Mouse (Mus musculus): ENCODE measurements around the gene Map3k5. TPM values are rescaled to one million over a fixed set of nuclear protein-coding genes. Genes with fewer than 3 reads are reported as not detected.

Map3k5 gene
- polyA plus RNA-seq, 1 experiment from 2014 or later: 1.3 TPM

- H3K27ac ChIP-seq: no peak overlapping the region
- H3K9ac ChIP-seq: no peak overlapping the region
- H3K4me3 ChIP-seq: no peak overlapping the region
- WGBS (ENCODE audit: insufficient replicate concordance): 87% methylated on average over 2 of the region's 2 CpGs
- no peaks in the 10 kb centered on the region for H3K27me3 ChIP-seq (replicated peaks)
- H3K4me1 ChIP-seq: 0 out of 2 replicates have a peak, but pooled peaks cover 3% of the 10 kb centered on the region
- no peaks in the 10 kb centered on the region for H3K36me3 ChIP-seq
- no peak overlapping the region for H3K4me2 ChIP-seq
- no peak for ATAC-seq
- H3K9me3 ChIP-seq (replicated peaks): no peaks in the 10 kb centered on the region
Measured at GRCm38 (mm10) chr10:20044051-20044450, 109.8 kb downstream of the Map3k5 start.

- Histone ChIP-seq H3K9me3 (replicated peaks) (no peaks in the 10 kb centered on the region), H3K36me3 (no peaks in the 10 kb centered on the region), H3K4me2 (no peak overlapping the region), H3K27ac (no peak overlapping the region), H3K9ac (no peak overlapping the region), H3K4me1 (no peaks in the 10 kb centered on the region), H3K27me3 (replicated peaks) (no peaks in the 10 kb centered on the region), H3K4me3 (no peak overlapping the region)
- no peak for ATAC-seq
- WGBS (ENCODE audit: insufficient replicate concordance): 74% methylated on average over 4 of the region's 4 CpGs
Measured at GRCm38 (mm10) chr10:20045733-20046495, 111.6 kb downstream of the Map3k5 start.

- WGBS (ENCODE audit: insufficient replicate concordance): 76% methylated on average over 14 of the region's 14 CpGs
- Histone ChIP-seq H3K4me3 (no peak overlapping the region), H3K4me1 (no peaks in the 10 kb centered on the region; the same call in 1 of the 2 replicates), H3K36me3 (no peaks in the 10 kb centered on the region; the same call in 1 of the 2 replicates), H3K4me2 (no peak overlapping the region), H3K27ac (no peak overlapping the region), H3K9me3 (replicated peaks) (no peaks in the 10 kb centered on the region), H3K27me3 (replicated peaks) (no peaks in the 10 kb centered on the region), H3K9ac (no peak overlapping the region)
- no peak for ATAC-seq
Measured at GRCm38 (mm10) chr10:20056859-20057644, 122.8 kb downstream of the Map3k5 start.

GRCm38 (mm10) chr10:20058031-20058430 lies 123.8 kb downstream of the Map3k5 start:
- no peak for ATAC-seq
- Histone ChIP-seq H3K4me3 (no peak overlapping the region), H3K9ac (no peak overlapping the region), H3K27ac (no peak overlapping the region), H3K4me2 (no peak overlapping the region), H3K36me3 (no peaks in the 10 kb centered on the region; the same call in 1 of the 2 replicates), H3K4me1 (no peaks in the 10 kb centered on the region; the same call in 1 of the 2 replicates), H3K9me3 (replicated peaks) (no peaks in the 10 kb centered on the region), H3K27me3 (replicated peaks) (no peaks in the 10 kb centered on the region)
- WGBS (ENCODE audit: insufficient replicate concordance): 67% methylated on average over 10 of the region's 10 CpGs

GRCm38 (mm10) chr10:20058841-20059240 lies 124.6 kb downstream of the Map3k5 start:
- no peaks in the 10 kb centered on the region for H3K27me3 ChIP-seq (replicated peaks)
- no peak overlapping the region for H3K27ac ChIP-seq
- H3K4me1 ChIP-seq: no peaks in the 10 kb centered on the region; the same call in 1 of the 2 replicates
- H3K4me2 ChIP-seq: no peak overlapping the region
- H3K9me3 ChIP-seq (replicated peaks): no peaks in the 10 kb centered on the region
- H3K36me3 ChIP-seq: no peaks in the 10 kb centered on the region; the same call in 1 of the 2 replicates
- 32% methylated on average over 10 of the region's 10 CpGs for WGBS (ENCODE audit: insufficient replicate concordance)
- ATAC-seq: no peak
- H3K9ac ChIP-seq: no peak overlapping the region
- H3K4me3 ChIP-seq: no peak overlapping the region

GRCm38 (mm10) chr10:20060320-20060970 lies 126.2 kb downstream of the Map3k5 start:
- no peaks in the 10 kb centered on the region for H3K9me3 ChIP-seq (replicated peaks)
- no peak overlapping the region for H3K27ac ChIP-seq
- WGBS (ENCODE audit: insufficient replicate concordance): 71% methylated on average over 15 of the region's 15 CpGs
- H3K9ac ChIP-seq: no peak overlapping the region
- H3K27me3 ChIP-seq (replicated peaks): no peaks in the 10 kb centered on the region
- no peaks in the 10 kb centered on the region; the same call in 1 of the 2 replicates for H3K4me1 ChIP-seq
- ATAC-seq: no peak
- H3K36me3 ChIP-seq: no peaks in the 10 kb centered on the region; the same call in 1 of the 2 replicates
- no peak overlapping the region for H3K4me3 ChIP-seq
- H3K4me2 ChIP-seq: no peak overlapping the region

- WGBS (ENCODE audit: insufficient replicate concordance): 68% methylated on average over 9 of the region's 9 CpGs
- no peaks in the 10 kb centered on the region for H3K36me3 ChIP-seq
- no peak overlapping the region for H3K27ac ChIP-seq
- no peaks in the 10 kb centered on the region for H3K4me1 ChIP-seq
- no peaks in the 10 kb centered on the region for H3K9me3 ChIP-seq (replicated peaks)
- no peak overlapping the region for H3K4me2 ChIP-seq
- H3K9ac ChIP-seq: no peak overlapping the region
- no peak for ATAC-seq
- no peaks in the 10 kb centered on the region for H3K27me3 ChIP-seq (replicated peaks)
- H3K4me3 ChIP-seq: no peak overlapping the region
Measured at GRCm38 (mm10) chr10:20064556-20065207, 130.4 kb downstream of the Map3k5 start.

- no peak overlapping the region for H3K4me3 ChIP-seq
- WGBS (ENCODE audit: insufficient replicate concordance): 66% methylated on average over 1 of the region's 1 CpGs
- H3K36me3 ChIP-seq: no peaks in the 10 kb centered on the region
- ATAC-seq: no peak
- H3K4me2 ChIP-seq: no peak overlapping the region
- H3K9ac ChIP-seq: no peak overlapping the region
- no peaks in the 10 kb centered on the region for H3K9me3 ChIP-seq (replicated peaks)
- H3K27ac ChIP-seq: no peak overlapping the region
- peaks cover 4% of the 10 kb centered on the region; the same call in 1 of the 2 replicates for H3K4me1 ChIP-seq
- no peaks in the 10 kb centered on the region for H3K27me3 ChIP-seq (replicated peaks)
Measured at GRCm38 (mm10) chr10:20066069-20066665, 131.9 kb downstream of the Map3k5 start.

GRCm38 (mm10) chr10:20069771-20070460 lies 135.6 kb downstream of the Map3k5 start:
- Histone ChIP-seq H3K4me1 (peaks cover 5% of the 10 kb centered on the region; the same call in 1 of the 2 replicates), H3K4me3 (no peak overlapping the region), H3K27me3 (replicated peaks) (no peaks in the 10 kb centered on the region), H3K9me3 (replicated peaks) (no peaks in the 10 kb centered on the region), H3K36me3 (no peaks in the 10 kb centered on the region), H3K27ac (no peak overlapping the region), H3K9ac (no peak overlapping the region), H3K4me2 (no peak overlapping the region)
- 75% methylated on average over 11 of the region's 11 CpGs for WGBS (ENCODE audit: insufficient replicate concordance)
- no peak for ATAC-seq

- 68% methylated on average over 14 of the region's 14 CpGs for WGBS (ENCODE audit: insufficient replicate concordance)
- no peak overlapping the region for H3K4me2 ChIP-seq
- H3K4me1 ChIP-seq: peaks cover 5% of the 10 kb centered on the region; the same call in 1 of the 2 replicates
- no peaks in the 10 kb centered on the region for H3K27me3 ChIP-seq (replicated peaks)
- no peak overlapping the region for H3K27ac ChIP-seq
- no peak for ATAC-seq
- no peak overlapping the region for H3K9ac ChIP-seq
- H3K9me3 ChIP-seq (replicated peaks): no peaks in the 10 kb centered on the region
- no peak overlapping the region for H3K4me3 ChIP-seq
- H3K36me3 ChIP-seq: no peaks in the 10 kb centered on the region
Measured at GRCm38 (mm10) chr10:20070576-20071109, 136.4 kb downstream of the Map3k5 start.
